ENCODE assay signal across 20 mouse cellular contexts in the genomic region with DNA sequence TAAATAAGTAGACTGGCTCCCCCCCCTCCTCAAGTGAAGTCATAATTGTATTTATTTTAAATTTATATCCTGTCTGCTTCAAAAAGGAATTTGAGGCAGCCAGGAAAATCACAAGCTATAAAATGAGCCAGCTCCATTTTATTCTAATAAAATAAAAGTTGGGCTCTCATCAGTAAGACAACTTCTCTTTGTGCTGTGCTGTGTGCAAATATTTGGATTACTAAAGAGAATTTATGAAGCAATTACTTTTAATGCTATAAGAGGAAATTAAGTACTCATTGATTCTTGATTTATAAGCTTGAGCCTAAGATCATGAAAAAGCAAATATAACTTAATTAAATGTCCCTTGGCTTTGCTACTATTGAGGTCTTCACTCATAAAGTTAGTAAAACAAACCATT.
"Had no signal": no experiment of that assay in that cellular context is flagged by ENCODE, and none has a peak within 500 bp of the region (broad histone marks: within the 10 kb centered on the region; RNA-seq: fewer than 3 reads in every experiment).

No protein-coding gene starts in this region.

- H3K36me3 ChIP-seq: heart, embryonic 13.5 days; heart, embryonic 15.5 days; hindbrain, embryonic 13.5 days; hindbrain, embryonic 15.5 days; limb, embryonic 13.5 days; limb, embryonic 15.5 days; liver, embryonic 12.5 days had no signal

- H3K4me3 ChIP-seq: heart, adult 2 months; heart, embryonic 13.5 days; heart, embryonic 15.5 days; hindbrain, embryonic 13.5 days; hindbrain, embryonic 15.5 days; limb, embryonic 13.5 days; limb, embryonic 15.5 days; liver, embryonic 12.5 days had no signal

- H3K4me2 ChIP-seq: heart, embryonic 11.5 days; heart, embryonic 13.5 days; heart, embryonic 15.5 days; hindbrain, embryonic 13.5 days; hindbrain, embryonic 15.5 days; limb, embryonic 13.5 days; limb, embryonic 15.5 days; liver, embryonic 12.5 days had no signal

- H3K9me3 ChIP-seq: heart, embryonic 15.5 days; hindbrain, embryonic 13.5 days; hindbrain, embryonic 15.5 days; limb, embryonic 15.5 days; liver, embryonic 12.5 days had no signal

- H3K27ac ChIP-seq: heart, adult 2 months; heart, embryonic 13.5 days; heart, embryonic 15.5 days; hindbrain, embryonic 13.5 days; hindbrain, embryonic 15.5 days; hindbrain, postnatal 0 days; limb, embryonic 13.5 days; limb, embryonic 15.5 days; liver, embryonic 12.5 days; liver, embryonic 14.5 days had no signal

- H3K27me3 ChIP-seq: heart, embryonic 13.5 days; heart, embryonic 15.5 days; hindbrain, embryonic 13.5 days; hindbrain, embryonic 15.5 days; limb, embryonic 13.5 days; limb, embryonic 15.5 days; liver, embryonic 12.5 days had no signal

- DNase-seq: forebrain, postnatal 0 days; gastrocnemius, postnatal 14 days; gastrocnemius, postnatal 36 days; heart, adult 11 months; heart, adult 2 months; heart, postnatal 36 days; kidney, adult 11 months; layer of hippocampus, adult 9-11 months; layer of hippocampus, postnatal 36 days had no signal

- ATAC-seq: forebrain, postnatal 0 days; hindbrain, postnatal 0 days; intestine, embryonic 16.5 days; liver, embryonic 12.5 days had no signal

- H3K9ac ChIP-seq: forebrain, postnatal 0 days; heart, embryonic 13.5 days; heart, embryonic 15.5 days; hindbrain, embryonic 13.5 days; hindbrain, embryonic 15.5 days; limb, embryonic 13.5 days; limb, embryonic 15.5 days; liver, embryonic 12.5 days; liver, embryonic 14.5 days had no signal

- H3K4me1 ChIP-seq: liver, embryonic 12.5 days had no signal
